Mouse (Mus musculus) cerebellum, adult 2 months (tissue): Measurements from ENCODE around the gene Mettl14.

Source experiments
- CTCF ChIP-seq: fragments of 200-500 bp; IDR thresholded peaks from 2 replicates; pipeline ENCODE4 v1.5.1; 2011; ENCODE audit warnings: low read depth, mild to moderate bottlenecking, control low read depth, low read length, moderate library complexity, borderline replicate concordance; ENCODE audit not compliant: insufficient read depth
- POLR2A ChIP-seq: fragments of 200-500 bp; IDR thresholded peaks from 2 replicates; pipeline ENCODE4 v1.6.1; 2011; ENCODE audit warnings: low read length, control low read depth, borderline replicate concordance; ENCODE audit not compliant: insufficient read depth

DNA sequence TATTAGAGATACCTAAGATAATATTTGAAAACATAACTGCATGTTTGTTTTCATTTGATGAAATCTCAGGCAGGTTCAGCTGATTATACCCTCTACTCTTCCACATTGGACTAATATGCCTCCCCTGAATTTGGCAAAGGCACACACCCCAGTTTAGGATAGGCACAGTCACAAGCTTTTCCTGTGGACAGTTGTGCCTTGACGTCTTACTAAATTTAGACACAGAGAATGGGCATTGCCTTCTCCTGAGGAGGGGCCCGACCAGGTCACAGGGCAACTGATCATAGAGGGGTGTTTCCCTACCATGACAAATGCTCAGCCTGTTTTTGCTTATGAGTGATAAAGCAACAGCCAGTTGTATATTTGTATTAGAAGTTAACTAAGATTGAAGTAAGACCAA lies 34.4 kb downstream of the Mettl14 start:
- TF ChIP-seq POLR2A (no peak), CTCF (no peak)
